Mouse (Mus musculus) CH12.LX (cell line): ENCODE measurements at regions not wholly inside any gene's neighbourhood (a gene's known extent, or its start where the extent isn't known, plus 50 kb on each side); places are given as distances from the start of the nearest gene placed in this dataset.

Experiments used
- CTCF ChIP-seq, 2 experiments: IDR thresholded peaks in 1 of 2; conservative IDR thresholded peaks in 1 of 2; 2 replicates each; pipeline ENCODE4 v1.5.1; 2011 to 2012; ENCODE audit warnings: low read depth in 2 of 2, low read length in 2 of 2, improper control_type of control experiment in 1 of 2, inconsistent platforms in 1 of 2, mild to moderate bottlenecking in 1 of 2, moderate library complexity in 1 of 2
- E2F4 ChIP-seq: IDR thresholded peaks from 2 replicates; pipeline ENCODE4 v1.6.1; 2011; ENCODE audit warnings: low read depth, low read length, improper control_type of control experiment; ENCODE audit not compliant: insufficient replicate concordance
- ETS1 ChIP-seq: conservative IDR thresholded peaks from 2 replicates; pipeline ENCODE4 v1.6.1; 2012; ENCODE audit warnings: low read depth, mild to moderate bottlenecking, inconsistent platforms, low read length, improper control_type of control experiment, moderate library complexity
- POLR2A ChIP-seq: IDR thresholded peaks from 2 replicates; pipeline ENCODE4 v1.6.1; 2011; ENCODE audit warnings: low read depth, mild to moderate bottlenecking, improper control_type of control experiment, low read length
- TCF12 ChIP-seq: IDR thresholded peaks from 2 replicates; pipeline ENCODE4 v1.6.1; 2014; ENCODE audit warnings: low read depth, mild to moderate bottlenecking, inconsistent platforms, low read length, improper control_type of control experiment

DNA sequence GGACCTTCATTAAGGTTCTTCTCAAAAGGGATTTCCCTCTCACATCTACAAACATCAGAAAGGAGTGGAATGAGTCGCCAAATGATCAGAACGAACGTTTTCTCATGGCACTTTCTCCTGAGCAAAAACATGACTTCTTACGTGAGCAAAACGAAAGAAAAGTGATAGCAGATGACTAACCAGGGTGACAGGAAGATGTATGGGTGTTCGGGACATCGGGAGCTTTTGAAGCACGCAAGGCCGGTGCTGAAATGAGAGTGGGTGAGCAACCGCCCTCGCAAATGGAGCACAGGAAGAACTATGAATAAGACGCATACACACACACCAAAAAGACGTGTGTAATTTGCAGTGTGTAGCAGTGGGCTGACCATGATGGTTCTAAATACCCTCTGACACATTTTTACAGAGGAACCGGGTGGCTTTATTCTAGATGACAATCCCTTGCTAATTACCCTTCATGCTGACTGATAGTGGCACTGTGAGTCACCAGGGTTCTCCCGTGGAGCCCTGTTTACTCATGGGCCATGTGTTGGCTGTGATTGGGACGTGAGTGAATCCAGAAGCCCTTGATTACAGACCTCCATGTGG is 408.2 kb upstream of the Jarid2 start:
- TF ChIP-seq ETS1 (peak; percentile 99), CTCF (conservative IDR thresholded peaks at IDR 0.05 in 1 of 2, IDR thresholded peaks at IDR 0.05 in 1 of 2; ENCODE audit: low read depth in 2 of 2, low read length in 2 of 2) (no peak), TCF12 (no peak; the same call in none of the 2 replicates), POLR2A (no peak), E2F4 (no peak)
